Mouse (Mus musculus) liver, adult 2 months (tissue): ENCODE results near the gene Hist1h2af. TPM values are rescaled to one million over a fixed set of nuclear protein-coding genes. Genes with fewer than 3 reads are reported as not detected.
"Not testable (repeated sequence)": the region's sequence is repeated elsewhere in the genome, so short reads cannot be mapped to it uniquely, and the experiment has no call there.

Experiments used
- DNase-seq: peaks from one replicate; pipeline ENCODE4 v3.0.0-alpha.2; 2011; ENCODE audit warnings: low read depth, low spot score; ENCODE audit errors: extremely low read depth
- H3K27ac ChIP-seq: fragments of 200-500 bp; replicated peaks from 2 replicates; pipeline ENCODE4 v1.5.1; 2012; ENCODE audit warnings: low read depth, mild to moderate bottlenecking, control low read depth, inconsistent platforms, low read length; ENCODE audit not compliant: insufficient read depth
- H3K27me3 ChIP-seq: fragments of 200-500 bp; 2 replicates; pipeline ENCODE4 v1.6.1; 2012; ENCODE audit warnings: mild to moderate bottlenecking, moderate library complexity, low read length, inconsistent platforms; ENCODE audit not compliant: control insufficient read depth, insufficient read depth
- H3K36me3 ChIP-seq: fragments of 200-500 bp; 2 replicates; pipeline ENCODE4 v1.6.1; 2012; ENCODE audit warnings: low read length, inconsistent platforms; ENCODE audit not compliant: control insufficient read depth, insufficient read depth
- H3K4me1 ChIP-seq: fragments of 200-500 bp; 2 replicates; pipeline ENCODE4 v1.6.1; 2011; ENCODE audit warnings: low read length; ENCODE audit not compliant: control insufficient read depth, insufficient read depth
- H3K4me3 ChIP-seq: fragments of 200-500 bp; 2 replicates; pipeline ENCODE4 v1.5.1; 2011; ENCODE audit warnings: low read depth, mild to moderate bottlenecking, control low read depth, low read length, moderate library complexity; ENCODE audit not compliant: insufficient read depth
- H3K79me2 ChIP-seq: fragments of 200-500 bp; 2 replicates; pipeline ENCODE4 v1.6.1; 2012; ENCODE audit warnings: inconsistent platforms, mild to moderate bottlenecking, low read length, moderate library complexity; ENCODE audit not compliant: control insufficient read depth, insufficient read depth
- H3K9ac ChIP-seq: fragments of 200-500 bp; 2 replicates; pipeline ENCODE4 v1.6.1; 2012; ENCODE audit warnings: low read depth, mild to moderate bottlenecking, control low read depth, inconsistent platforms, low read length
- CTCF ChIP-seq: fragments of 200-500 bp; IDR thresholded peaks from 2 replicates; pipeline ENCODE4 v1.5.1; 2011; ENCODE audit warnings: low read depth, low read length, control low read depth
- POLR2A ChIP-seq: fragments of 200-500 bp; IDR thresholded peaks from 2 replicates; pipeline ENCODE4 v1.6.1; 2011; ENCODE audit warnings: low read length, control low read depth; ENCODE audit not compliant: insufficient read depth; ENCODE audit errors: extremely low read depth
- WGBS: fragments of 180-500 bp; shearing (Covaris S2); methylation state at CpG from one replicate; pipeline ENCODE4 v1.1.7; 2018; 5-methylcytosine and 5-hydroxymethylcytosine counted together
- polyA plus RNA-seq: library from polyadenylated mRNA; depleted of rRNA; stranded (reverse); fragments of >200 nt; gene quantifications from 2 replicates; pipeline ENCODE4 v1.2.3, GENCODE M21; 2012
- total RNA-seq: library from RNA; depleted of rRNA; stranded (reverse); fragments of >200 nt; gene quantifications from 2 replicates; pipeline ENCODE4 v1.2.3, GENCODE M21; 2014

Hist1h2af gene
- total and polyA plus RNA-seq, 2 experiments, result 2.9 to 9.2 TPM

DNA sequence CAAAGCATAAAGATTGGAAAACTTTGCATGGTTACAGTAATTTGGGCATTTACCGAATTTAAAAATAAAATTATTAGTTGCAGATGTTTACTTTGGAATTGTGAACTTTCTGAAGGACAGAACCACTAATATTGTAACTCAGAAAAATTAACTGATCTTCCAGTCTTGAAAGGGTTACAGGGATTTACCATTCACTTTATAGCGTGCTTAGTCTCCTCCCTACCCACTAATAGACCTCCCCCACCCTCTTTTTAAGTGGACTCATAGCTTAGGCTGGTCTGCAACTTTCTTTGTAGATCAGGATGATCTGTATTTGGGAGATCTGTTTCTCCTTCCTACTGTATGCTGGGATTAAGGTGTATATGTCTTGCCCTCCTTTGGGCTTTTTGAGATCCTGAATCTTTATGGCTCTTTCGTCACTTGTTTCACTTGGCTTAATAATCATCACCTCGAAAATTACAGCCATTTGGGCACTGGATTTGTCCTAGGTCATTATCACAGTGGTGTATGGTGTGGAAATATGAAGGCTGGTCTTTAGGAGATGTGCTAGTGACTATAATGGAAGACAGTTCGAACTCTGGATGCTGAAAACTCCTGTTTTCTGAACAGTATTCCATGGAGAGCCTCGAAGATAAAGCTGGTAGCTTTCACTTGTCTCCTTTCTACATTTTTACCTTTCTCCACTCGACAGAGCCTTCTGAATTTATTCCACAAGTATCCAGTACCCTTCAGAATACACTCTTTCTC lies 2.5 kb downstream of the Hist1h2af start:
- Histone ChIP-seq H3K4me1 (peaks cover 11% of the 10 kb centered on the region), H3K4me3 (no peak overlapping the region), H3K27ac (no peak overlapping the region), H3K79me2 (no peaks in the 10 kb centered on the region), H3K36me3 (no peaks in the 10 kb centered on the region), H3K27me3 (no peaks in the 10 kb centered on the region), H3K9ac (no peak overlapping the region)
- 32% methylated on average over 7 of the region's 7 CpGs for WGBS
- TF ChIP-seq CTCF (no peak), POLR2A (no peak)
- no peak for DNase-seq

DNA sequence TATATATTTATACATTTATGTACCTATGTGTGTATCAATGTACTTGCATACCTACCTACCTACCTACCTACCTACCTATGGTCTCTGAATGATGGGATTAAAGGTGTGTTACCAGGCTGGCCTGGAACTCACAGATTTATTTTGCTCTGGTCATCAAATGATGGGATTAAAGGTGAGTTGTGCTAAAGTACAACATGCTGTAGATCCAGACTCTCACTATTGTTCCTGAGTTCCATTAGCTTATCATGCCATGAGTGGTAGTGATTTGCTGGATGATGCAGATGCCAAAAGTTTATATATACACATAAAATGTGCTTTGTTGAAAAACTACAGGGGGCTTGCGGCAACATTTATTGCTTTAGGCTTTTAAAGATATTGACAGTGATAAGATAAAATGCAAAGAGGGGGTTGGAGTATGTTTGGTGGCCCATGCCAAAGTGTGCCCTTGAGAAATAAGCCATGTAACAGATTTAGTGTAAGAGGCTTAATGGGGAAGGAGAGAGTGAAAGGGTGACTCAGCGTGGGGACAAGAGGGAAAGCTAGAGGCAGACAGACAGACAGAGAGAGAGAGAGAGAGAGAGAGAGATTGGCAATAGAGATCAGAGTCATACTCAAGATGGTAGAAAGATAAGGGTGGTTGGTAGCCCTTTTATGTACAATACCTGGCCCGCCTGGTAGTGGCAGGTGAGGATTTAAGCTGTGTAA lies 3.5 kb downstream of the Hist1h2af start:
- no peak for TF ChIP-seq POLR2A
- no peak for TF ChIP-seq CTCF
- H3K4me3 ChIP-seq, result no peak overlapping the region
- H3K79me2 ChIP-seq, result no peaks in the 10 kb centered on the region
- WGBS, result 89% methylated on average over 3 of the region's 3 CpGs
- H3K27ac ChIP-seq, result no peak overlapping the region
- no peaks in the 10 kb centered on the region for H3K36me3 ChIP-seq
- H3K27me3 ChIP-seq, result no peaks in the 10 kb centered on the region
- H3K4me1 ChIP-seq, result peaks cover 11% of the 10 kb centered on the region
- no peak for DNase-seq
- no peak overlapping the region for H3K9ac ChIP-seq

DNA sequence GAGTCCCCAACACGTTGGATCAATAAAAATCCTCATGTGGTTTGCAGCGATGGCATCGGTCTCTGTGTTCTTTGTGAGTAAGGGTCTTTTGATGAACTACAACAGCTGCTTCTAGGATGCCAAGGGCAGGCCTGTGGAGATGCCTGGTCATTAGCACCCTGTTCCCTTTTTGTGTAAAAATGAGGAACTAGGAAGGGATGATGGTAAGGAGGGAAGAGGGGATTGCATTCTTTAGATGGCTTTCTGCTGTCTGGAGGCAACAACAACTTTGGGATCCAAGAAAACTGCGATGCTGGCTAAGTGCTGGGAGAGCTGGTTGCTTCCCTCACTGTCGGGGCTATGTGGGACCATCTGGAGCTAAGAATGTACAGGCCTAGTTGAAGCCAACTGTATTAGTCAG lies 4.5 kb downstream of the Hist1h2af start:
- no peak for TF ChIP-seq CTCF
- no peak for TF ChIP-seq POLR2A
- H3K27me3 ChIP-seq, result no peaks in the 10 kb centered on the region
- H3K79me2 ChIP-seq, result no peaks in the 10 kb centered on the region
- WGBS, result 76% methylated on average over 5 of the region's 5 CpGs
- H3K4me3 ChIP-seq, result no peak overlapping the region
- H3K9ac ChIP-seq, result no peak overlapping the region
- DNase-seq, result no peak
- H3K27ac ChIP-seq, result no peak overlapping the region
- no peaks in the 10 kb centered on the region for H3K36me3 ChIP-seq
- H3K4me1 ChIP-seq, result peaks cover 5% of the 10 kb centered on the region

DNA sequence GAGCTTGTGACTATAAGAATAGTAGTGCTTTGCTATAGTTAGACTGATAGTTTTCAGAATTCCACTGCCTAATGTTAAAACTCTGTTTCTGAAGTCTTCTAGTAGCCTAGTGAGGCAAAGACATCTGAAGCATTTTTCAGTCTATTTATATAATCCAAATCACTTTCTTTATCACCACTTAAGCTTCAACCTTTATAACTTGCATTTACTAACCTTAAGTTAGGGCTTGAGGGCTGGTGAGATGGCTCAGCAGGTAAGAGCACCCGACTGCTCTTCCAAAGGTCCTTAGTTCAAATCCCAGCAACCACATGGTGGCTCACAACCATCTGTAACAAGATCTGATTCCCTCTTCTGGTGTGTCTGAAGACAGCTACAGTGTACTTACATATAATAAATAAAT lies 6.1 kb downstream of the Hist1h2af start:
- not testable (repeated sequence) for H3K9ac ChIP-seq, H3K79me2 ChIP-seq, H3K27me3 ChIP-seq, DNase-seq, H3K4me3 ChIP-seq, H3K36me3 ChIP-seq, H3K27ac ChIP-seq, H3K4me1 ChIP-seq
- 93% methylated on average over 1 of the region's 1 CpGs for WGBS

DNA sequence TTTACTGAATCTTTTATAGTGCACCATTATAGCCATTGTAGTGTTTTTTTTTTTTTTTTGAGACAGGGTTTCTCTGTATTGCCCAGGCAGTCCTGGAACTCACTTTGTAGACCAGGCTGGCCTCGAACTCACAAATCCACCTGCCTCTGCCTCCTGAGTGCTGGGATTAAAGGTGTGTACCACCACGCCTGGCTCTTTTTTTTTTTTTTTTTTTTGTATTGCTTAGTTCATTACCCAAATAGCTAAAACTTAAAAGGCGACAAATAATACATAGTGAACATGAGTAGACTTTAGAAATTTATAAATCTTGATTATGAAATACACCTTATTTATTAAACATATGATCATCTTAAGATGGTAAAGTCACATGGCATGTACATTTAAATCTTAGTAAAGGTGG lies 7.8 kb downstream of the Hist1h2af start:
- Histone ChIP-seq H3K27me3 (no peaks in the 10 kb centered on the region), H3K36me3 (no peaks in the 10 kb centered on the region), H3K79me2 (no peaks in the 10 kb centered on the region), H3K4me1 (peaks cover 1% of the 10 kb centered on the region; the same call in 1 of the 2 replicates), H3K4me3 (no peak overlapping the region), H3K9ac (no peak overlapping the region), H3K27ac (no peak overlapping the region)
- no peak for DNase-seq
- 91% methylated on average over 3 of the region's 3 CpGs for WGBS
- TF ChIP-seq CTCF (no peak), POLR2A (no peak)

DNA sequence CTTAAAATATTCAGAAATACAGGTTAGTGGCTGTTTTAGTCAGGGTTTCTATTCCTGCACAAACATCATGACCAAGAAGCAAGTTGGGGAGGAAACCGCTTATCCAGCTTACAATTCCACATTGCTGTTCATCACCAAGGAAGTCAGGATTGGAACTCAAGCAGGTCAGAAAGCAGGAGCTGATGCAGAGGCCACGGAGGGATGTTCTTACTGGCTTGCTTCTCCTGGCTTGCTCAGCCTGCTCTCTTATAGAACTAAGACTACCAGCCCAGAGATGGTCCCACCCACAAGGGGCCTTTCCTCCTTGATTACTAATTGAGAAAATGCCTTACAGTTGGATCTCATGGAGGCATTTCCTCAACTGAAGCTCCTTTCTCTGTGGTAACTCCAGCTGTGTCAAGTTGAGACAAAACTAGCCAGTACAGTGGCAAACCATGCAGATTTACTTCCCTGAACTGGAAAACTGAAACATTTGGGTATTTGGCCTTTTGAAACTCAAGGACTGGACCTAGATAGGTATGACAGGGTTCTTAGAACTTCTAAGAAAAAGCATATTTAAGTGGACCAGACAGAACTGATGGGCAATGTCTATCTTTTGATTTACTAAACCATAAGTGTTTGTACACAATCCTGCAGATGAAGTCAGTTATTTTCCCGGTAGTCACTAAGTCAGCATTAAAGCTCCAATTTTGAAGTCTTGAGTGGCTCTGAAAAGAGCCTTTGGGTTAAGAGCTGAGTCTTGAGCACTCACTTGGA lies 8.7 kb downstream of the Hist1h2af start:
- not testable (repeated sequence) for H3K4me1 ChIP-seq, DNase-seq, H3K36me3 ChIP-seq, H3K79me2 ChIP-seq, H3K27ac ChIP-seq, H3K9ac ChIP-seq, H3K27me3 ChIP-seq
- H3K4me3 ChIP-seq, result peak overlapping the region; percentile 69; the same call in 1 of the 2 replicates
- 33% methylated on average over 3 of the region's 3 CpGs for WGBS
